Mouse (Mus musculus) heart, embryonic 16.5 days (tissue): ENCODE data around the gene Flt4. TPM values are rescaled to one million over a fixed set of nuclear protein-coding genes. Genes with fewer than 3 reads are reported as not detected.

Experiments
- ATAC-seq: fragments of 200-750 bp; cut with Nextera tagmentation; replicated peaks from 2 replicates; pipeline ENCODE4 v1.8.0; 2017; ENCODE audit warnings: moderate number of reproducible peaks; ENCODE audit not compliant: insufficient read depth, low FRiP score; ENCODE audit errors: extremely low read depth
- H3K27ac ChIP-seq: fragments of 300-500 bp; sonication (generic); 2 replicates; pipeline ENCODE4 v1.5.1; 2014; ENCODE audit warnings: mild to moderate bottlenecking, low read length, control low read depth, moderate library complexity
- H3K27me3 ChIP-seq: fragments of 300-500 bp; sonication (generic); 2 replicates; pipeline ENCODE4 v1.6.1; 2014; ENCODE audit warnings: low read length, mixed read lengths; ENCODE audit not compliant: control insufficient read depth, insufficient read depth
- H3K36me3 ChIP-seq: fragments of 300-500 bp; sonication (generic); 2 replicates; pipeline ENCODE4 v1.6.1; 2014; ENCODE audit not compliant: control insufficient read depth, insufficient read depth
- H3K4me1 ChIP-seq: fragments of 300-500 bp; sonication (generic); 2 replicates; pipeline ENCODE4 v1.6.1; 2014; ENCODE audit warnings: low read length, mixed read lengths; ENCODE audit not compliant: control insufficient read depth, insufficient read depth
- H3K4me2 ChIP-seq: fragments of 300-500 bp; sonication (generic); 2 replicates; pipeline ENCODE4 v1.6.1; 2014; ENCODE audit warnings: low read depth, mild to moderate bottlenecking, control low read depth, low read length
- H3K4me3 ChIP-seq: fragments of 300-500 bp; sonication (generic); 2 replicates; pipeline ENCODE4 v1.5.1; 2014; ENCODE audit warnings: mild to moderate bottlenecking, control low read depth, low read length
- H3K9ac ChIP-seq: fragments of 300-500 bp; sonication (generic); 2 replicates; pipeline ENCODE4 v1.6.1; 2014; ENCODE audit warnings: low read length, control low read depth
- H3K9me3 ChIP-seq: fragments of 300-500 bp; sonication (generic); replicated peaks from 2 replicates; pipeline ENCODE4 v1.6.1; 2016; ENCODE audit warnings: low read length; ENCODE audit not compliant: control insufficient read depth
- WGBS: fragments of 180-500 bp; shearing (Covaris S2); extraction: QIAGEN DNeasy Blood & Tissue Kit; methylation state at CpG from one replicate; pipeline ENCODE4 v1.1.7; 2014; 5-methylcytosine and 5-hydroxymethylcytosine counted together
- polyA plus RNA-seq: library from polyadenylated mRNA; unstranded; fragments of >200 nt; fragmentation: Nextera tagmentation; extraction: Ambion mirVana; gene quantifications from 2 replicates; pipeline ENCODE4 v1.2.1, GENCODE M21; 2015

The Flt4 gene
- polyA plus RNA-seq, 1 experiment from 2014 or later, result 6.1 TPM

DNA sequence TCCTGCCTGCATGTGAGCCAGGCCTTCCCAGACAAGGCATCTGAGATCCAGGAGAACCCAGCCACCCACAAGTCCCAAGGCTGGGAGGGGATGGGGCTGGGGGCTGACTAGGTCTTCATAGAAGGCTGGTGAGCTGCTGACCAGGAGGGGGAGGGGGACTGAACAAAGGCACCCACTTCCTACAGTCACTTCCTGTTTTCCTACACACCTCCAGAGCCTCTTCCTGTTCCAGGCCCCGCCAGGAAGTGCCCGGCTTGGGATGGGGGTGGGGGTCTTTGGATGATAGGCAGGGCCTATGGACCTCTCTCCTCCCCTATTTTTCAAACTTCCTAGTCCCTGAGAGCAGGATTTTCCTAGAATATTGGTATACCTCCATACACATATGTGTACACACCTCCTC, 23.2 kb downstream of the Flt4 start:
- Histone ChIP-seq H3K4me3 (no peak overlapping the region), H3K27ac (no peak overlapping the region), H3K36me3 (no peaks in the 10 kb centered on the region), H3K4me2 (no peak overlapping the region), H3K27me3 (peaks cover 38% of the 10 kb centered on the region), H3K9ac (no peak overlapping the region), H3K9me3 (no peaks in the 10 kb centered on the region), H3K4me1 (peaks cover 6% of the 10 kb centered on the region)
- WGBS, result 65% methylated on average over 2 of the region's 2 CpGs
- no peak for ATAC-seq

DNA sequence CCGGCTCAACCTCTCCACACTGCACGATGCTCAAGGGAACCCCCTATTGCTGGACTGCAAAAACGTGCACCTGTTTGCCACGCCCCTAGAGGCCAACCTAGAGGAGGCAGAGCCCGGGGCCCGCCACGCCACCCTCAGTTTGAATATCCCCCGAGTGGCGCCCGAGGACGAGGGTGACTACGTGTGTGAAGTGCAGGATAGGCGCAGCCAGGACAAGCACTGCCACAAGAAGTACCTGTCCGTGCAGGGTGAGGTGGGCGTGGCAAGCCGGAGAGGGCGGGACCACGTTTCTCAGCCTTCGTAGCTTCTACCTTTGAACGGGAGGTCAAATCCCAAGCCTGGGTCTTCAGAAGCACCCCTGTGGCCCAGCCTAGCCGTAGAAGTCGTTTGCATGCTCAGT, 25.0 kb downstream of the Flt4 start:
- Histone ChIP-seq H3K4me1 (peaks cover 6% of the 10 kb centered on the region), H3K9ac (no peak overlapping the region), H3K4me2 (peak overlapping the region; percentile 58), H3K4me3 (peak overlapping the region; percentile 34), H3K27ac (no peak overlapping the region), H3K9me3 (no peaks in the 10 kb centered on the region), H3K27me3 (peaks cover 40% of the 10 kb centered on the region), H3K36me3 (no peaks in the 10 kb centered on the region)
- WGBS, result 25% methylated on average over 22 of the region's 22 CpGs
- no peak for ATAC-seq

DNA sequence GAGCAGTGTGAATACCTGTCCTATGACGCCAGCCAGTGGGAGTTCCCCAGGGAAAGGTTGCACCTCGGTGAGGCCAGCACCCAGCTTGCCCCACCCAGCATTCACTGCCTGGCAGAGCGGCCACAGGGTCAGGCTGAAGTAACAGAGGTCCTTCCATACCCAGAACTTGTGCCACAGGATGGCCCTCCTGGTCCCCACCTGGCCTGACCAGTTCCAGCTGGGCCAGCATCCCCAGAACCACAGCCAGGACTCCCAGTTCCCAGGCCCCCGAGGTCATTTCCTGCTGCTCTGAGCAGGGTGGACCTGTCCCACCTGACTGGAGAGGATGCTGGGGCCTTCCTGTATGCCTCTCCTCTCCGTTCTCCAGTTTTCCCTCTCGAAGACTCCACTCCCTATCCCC, 26.6 kb downstream of the Flt4 start:
- WGBS, result 68% methylated on average over 6 of the region's 6 CpGs
- Histone ChIP-seq H3K27ac (no peak overlapping the region), H3K4me3 (no peak overlapping the region), H3K4me2 (no peak overlapping the region), H3K36me3 (no peaks in the 10 kb centered on the region), H3K9me3 (no peaks in the 10 kb centered on the region), H3K9ac (no peak overlapping the region), H3K4me1 (peaks cover 6% of the 10 kb centered on the region), H3K27me3 (peaks cover 40% of the 10 kb centered on the region)
- no peak for ATAC-seq

DNA sequence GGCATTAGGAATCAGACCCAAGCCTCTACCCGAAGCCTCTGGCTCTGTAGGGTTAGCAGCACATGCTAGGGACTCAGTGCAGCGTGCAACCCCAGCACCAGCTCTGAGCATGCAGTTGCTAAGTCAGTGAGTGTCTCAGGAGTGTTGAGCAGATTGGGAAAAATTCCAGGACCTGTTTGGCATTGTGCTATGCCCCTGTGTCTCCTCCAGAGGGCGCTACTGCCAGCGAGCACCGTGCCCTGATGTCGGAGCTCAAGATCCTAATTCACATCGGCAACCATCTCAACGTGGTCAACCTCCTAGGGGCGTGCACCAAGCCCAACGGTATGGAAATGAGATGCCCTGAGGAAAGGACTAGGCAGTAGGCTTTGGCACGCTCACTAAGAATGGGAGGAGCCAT, 27.4 kb downstream of the Flt4 start:
- ATAC-seq, result 0 out of 2 replicates have a peak, but pooled peaks have one; percentile 29
- Histone ChIP-seq H3K27me3 (peaks cover 40% of the 10 kb centered on the region), H3K4me1 (peaks cover 6% of the 10 kb centered on the region), H3K27ac (no peak overlapping the region), H3K4me3 (no peak overlapping the region), H3K9ac (no peak overlapping the region), H3K9me3 (no peaks in the 10 kb centered on the region), H3K36me3 (no peaks in the 10 kb centered on the region), H3K4me2 (peak overlapping the region; percentile 38; the same call in 1 of the 2 replicates)
- 9% methylated on average over 11 of the region's 11 CpGs for WGBS

DNA sequence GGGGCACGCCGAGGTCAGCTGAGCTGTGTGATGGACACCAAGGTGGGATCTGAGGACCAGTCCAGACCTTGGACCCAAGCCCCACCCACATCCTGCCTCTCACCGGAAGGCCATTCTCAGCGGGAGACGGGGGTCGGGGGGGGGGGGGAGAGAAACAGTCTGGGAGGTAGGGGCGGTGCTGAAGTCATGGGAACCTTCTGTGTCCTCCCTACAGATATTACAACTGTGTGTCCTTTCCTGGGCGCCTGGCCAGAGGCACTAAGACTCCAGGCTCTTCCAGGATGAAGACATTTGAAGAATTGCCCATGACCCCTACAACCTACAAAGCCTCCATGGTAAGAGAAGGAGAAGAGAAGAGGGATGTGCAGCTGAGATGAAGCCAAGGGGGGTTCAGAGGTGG, 36.6 kb downstream of the Flt4 start:
- Histone ChIP-seq H3K36me3 (no peaks in the 10 kb centered on the region), H3K4me3 (no peak overlapping the region), H3K4me2 (no peak overlapping the region), H3K27me3 (no peaks in the 10 kb centered on the region), H3K4me1 (peaks cover 6% of the 10 kb centered on the region; the same call in 1 of the 2 replicates), H3K27ac (no peak overlapping the region), H3K9ac (no peak overlapping the region), H3K9me3 (no peaks in the 10 kb centered on the region)
- 45% methylated on average over 7 of the region's 8 CpGs for WGBS
- no peak for ATAC-seq

DNA sequence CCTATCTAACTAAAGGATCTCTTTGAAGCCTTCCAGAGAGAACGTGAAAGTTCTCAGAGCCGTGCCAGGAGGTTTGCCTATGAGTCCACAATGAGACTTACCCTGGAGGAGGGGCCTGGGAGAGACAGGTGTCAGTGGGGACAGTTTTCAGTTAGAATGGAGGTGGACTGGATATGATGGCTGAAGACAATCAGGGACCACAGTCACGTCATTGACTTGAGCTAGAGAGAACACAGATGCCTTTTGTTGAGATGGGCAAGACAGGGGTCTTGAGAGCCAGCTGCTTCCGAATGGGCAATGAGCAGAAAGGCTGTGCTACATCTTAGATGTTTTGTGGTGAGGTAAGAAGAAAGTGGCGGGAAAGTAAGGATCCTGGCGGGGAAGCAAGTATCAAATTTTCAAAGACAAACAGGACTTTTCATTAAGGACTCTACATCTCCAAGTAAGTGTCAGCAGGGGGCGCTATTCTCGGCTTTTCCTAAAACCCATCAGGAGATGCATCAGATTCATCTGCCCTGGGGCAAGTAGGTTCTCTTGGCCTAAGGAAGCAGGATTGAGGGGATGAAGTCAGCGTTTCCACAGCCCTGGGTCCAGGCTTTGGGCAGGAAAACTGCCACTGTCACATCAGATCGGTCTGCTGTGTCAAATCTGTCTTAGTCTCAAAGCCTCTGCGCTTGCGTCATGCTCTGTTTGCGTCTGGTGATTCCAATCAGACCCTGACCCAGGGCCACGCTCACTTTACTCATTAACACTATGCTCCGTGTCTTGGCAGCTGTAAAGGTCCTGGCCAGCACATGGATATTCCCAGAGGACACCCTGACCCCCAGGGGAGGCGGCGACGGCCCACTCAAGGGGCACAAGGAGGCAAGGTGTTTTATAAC, 41.3 kb downstream of the Flt4 start:
- no peak for ATAC-seq
- Histone ChIP-seq H3K27me3 (no peaks in the 10 kb centered on the region), H3K9ac (0 out of 2 replicates have a peak overlapping the region, but pooled peaks have one; percentile 13), H3K9me3 (0 out of 2 replicates have a peak, but pooled peaks cover 3% of the 10 kb centered on the region), H3K27ac (no peak overlapping the region), H3K4me2 (no peak overlapping the region), H3K36me3 (no peaks in the 10 kb centered on the region), H3K4me3 (no peak overlapping the region), H3K4me1 (peaks cover 15% of the 10 kb centered on the region)
- 49% methylated on average over 18 of the region's 18 CpGs for WGBS

DNA sequence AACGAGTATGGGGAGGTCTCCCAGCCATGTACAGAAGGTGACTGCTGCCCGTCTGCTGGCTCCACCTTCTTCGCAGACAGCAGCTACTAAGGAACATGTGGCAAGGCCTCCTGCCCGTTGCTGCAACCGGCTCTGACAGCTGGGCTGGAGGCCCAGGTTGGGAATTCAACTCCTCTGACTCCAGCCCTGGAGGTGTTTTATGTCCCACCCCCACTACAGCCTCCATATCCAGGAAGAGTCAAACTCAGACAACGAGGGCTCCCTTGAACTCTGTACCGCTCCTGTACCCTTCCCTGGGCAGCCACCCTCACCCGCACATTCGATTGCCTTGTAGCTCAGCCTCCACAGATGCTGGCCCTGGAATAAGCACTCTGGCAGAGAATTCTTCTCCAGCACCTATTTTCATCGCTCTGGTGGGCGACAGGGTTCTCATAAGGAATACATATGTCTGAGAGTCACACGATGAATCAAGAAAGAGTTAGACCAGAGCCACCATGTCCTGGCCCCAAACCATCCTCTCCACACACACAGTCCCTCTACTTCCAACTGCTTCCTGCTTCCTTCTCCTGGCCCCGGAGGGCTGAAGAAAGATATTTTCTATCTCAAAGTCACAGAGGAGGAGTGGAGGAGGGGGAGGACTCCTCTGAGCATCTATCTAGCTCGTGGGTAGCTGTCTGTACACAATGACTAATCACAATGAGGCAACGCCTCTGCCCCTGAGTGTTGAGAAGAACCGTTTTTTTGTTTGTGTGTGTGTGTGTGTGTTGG, 42.1 kb downstream of the Flt4 start:
- H3K4me2 ChIP-seq, result no peak overlapping the region
- no peak overlapping the region for H3K4me3 ChIP-seq
- H3K9ac ChIP-seq, result 0 out of 2 replicates have a peak overlapping the region, but pooled peaks have one; percentile 13
- 0 out of 2 replicates have a peak, but pooled peaks cover 3% of the 10 kb centered on the region for H3K9me3 ChIP-seq
- H3K27ac ChIP-seq, result no peak overlapping the region
- ATAC-seq, result no peak
- 59% methylated on average over 16 of the region's 16 CpGs for WGBS
- H3K27me3 ChIP-seq, result no peaks in the 10 kb centered on the region
- H3K36me3 ChIP-seq, result no peaks in the 10 kb centered on the region
- H3K4me1 ChIP-seq, result peaks cover 13% of the 10 kb centered on the region

DNA sequence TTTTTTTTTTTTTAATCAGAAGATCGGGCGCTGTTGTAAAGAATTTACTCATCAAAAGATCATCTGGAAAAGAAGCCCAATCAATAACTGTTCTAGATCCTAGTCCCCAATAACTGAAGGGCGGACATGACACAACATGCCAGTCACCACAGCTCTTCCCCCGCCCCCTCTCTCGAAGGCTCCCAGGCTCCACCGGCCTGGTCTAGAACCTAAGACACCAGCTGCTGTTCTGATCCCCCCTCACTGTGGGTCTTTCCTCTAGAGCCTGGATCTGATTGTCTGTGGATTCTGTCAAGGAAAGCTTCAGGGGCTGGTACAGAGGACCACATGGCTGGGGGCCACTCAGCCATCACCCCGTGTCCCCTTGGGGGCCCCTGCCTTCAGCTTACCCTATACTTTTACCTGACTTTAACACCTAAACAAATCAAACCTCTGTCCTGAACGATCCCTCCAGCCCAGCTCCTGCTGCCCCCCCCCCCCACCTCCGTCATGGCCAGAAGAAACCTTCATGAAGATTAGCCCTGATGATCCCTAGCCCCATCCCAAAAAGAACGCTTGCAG, 42.8 kb downstream of the Flt4 start:
- 75% methylated on average over 10 of the region's 10 CpGs for WGBS
- H3K4me2 ChIP-seq, result no peak overlapping the region

More for the DNA sequence above, 42.8 kb downstream of the Flt4 start:
- Histone ChIP-seq H3K9ac (no peak overlapping the region), H3K9me3 (0 out of 2 replicates have a peak, but pooled peaks cover 3% of the 10 kb centered on the region), H3K27me3 (no peaks in the 10 kb centered on the region), H3K27ac (no peak overlapping the region), H3K36me3 (no peaks in the 10 kb centered on the region), H3K4me3 (no peak overlapping the region), H3K4me1 (peaks cover 13% of the 10 kb centered on the region)
- ATAC-seq, result no peak
